Mouse (Mus musculus) cerebellum, adult 2 months (tissue): ENCODE measurements around the gene Wbp2. TPM values are rescaled to one million over a fixed set of nuclear protein-coding genes. Genes with fewer than 3 reads are reported as not detected.

Experiments
- DNase-seq, 2 experiments: peaks; one replicate each; pipeline ENCODE4 v3.0.0; 2021
- H3K27ac ChIP-seq: fragments of 200-500 bp; 2 replicates; pipeline ENCODE4 v1.5.1; 2012; ENCODE audit warnings: low read length, control low read depth, inconsistent platforms; ENCODE audit not compliant: insufficient read depth
- H3K27me3 ChIP-seq: fragments of 200-500 bp; 2 replicates; pipeline ENCODE4 v1.6.1; 2012; ENCODE audit warnings: inconsistent platforms, mild to moderate bottlenecking, low read length, moderate library complexity; ENCODE audit not compliant: control insufficient read depth, insufficient read depth
- H3K4me1 ChIP-seq: fragments of 200-500 bp; 2 replicates; pipeline ENCODE4 v1.6.1; 2011; ENCODE audit warnings: low read length; ENCODE audit not compliant: control insufficient read depth, insufficient read depth
- H3K4me3 ChIP-seq: fragments of 200-500 bp; replicated peaks from 2 replicates; pipeline ENCODE3; 2011; ENCODE audit warnings: mild to moderate bottlenecking, low read depth, low read length, control low read depth; ENCODE audit not compliant: insufficient read depth
- CTCF ChIP-seq: fragments of 200-500 bp; IDR thresholded peaks from 2 replicates; pipeline ENCODE4 v1.5.1; 2011; ENCODE audit warnings: low read depth, mild to moderate bottlenecking, control low read depth, low read length, moderate library complexity, borderline replicate concordance; ENCODE audit not compliant: insufficient read depth
- POLR2A ChIP-seq: fragments of 200-500 bp; IDR thresholded peaks from 2 replicates; pipeline ENCODE4 v1.6.1; 2011; ENCODE audit warnings: low read length, control low read depth, borderline replicate concordance; ENCODE audit not compliant: insufficient read depth
- WGBS: fragments of 180-500 bp; shearing (Covaris S2); methylation state at CpG from one replicate; pipeline ENCODE4 v1.1.7; 2018; 5-methylcytosine and 5-hydroxymethylcytosine counted together
- polyA plus RNA-seq: library from polyadenylated mRNA; depleted of rRNA; stranded (reverse); fragments of >200 nt; gene quantifications from 2 replicates; pipeline ENCODE4 v1.2.3, GENCODE M21; 2012

The Wbp2 gene
- polyA plus RNA-seq, 1 experiment: 509 TPM

- no peak for DNase-seq
- WGBS: 86% methylated on average over 19 of the region's 19 CpGs
- TF ChIP-seq CTCF (no peak), POLR2A (no peak)
- H3K27ac ChIP-seq: no peak overlapping the region
- peaks cover 6% of the 10 kb centered on the region; the same call in 1 of the 2 replicates for H3K27me3 ChIP-seq
- H3K4me3 ChIP-seq: no peak overlapping the region
- H3K4me1 ChIP-seq: peaks cover 17% of the 10 kb centered on the region
These were observed 24.9 kb upstream of the Wbp2 start for GRCm38 (mm10) chr11:116111611-116112203.

DNA sequence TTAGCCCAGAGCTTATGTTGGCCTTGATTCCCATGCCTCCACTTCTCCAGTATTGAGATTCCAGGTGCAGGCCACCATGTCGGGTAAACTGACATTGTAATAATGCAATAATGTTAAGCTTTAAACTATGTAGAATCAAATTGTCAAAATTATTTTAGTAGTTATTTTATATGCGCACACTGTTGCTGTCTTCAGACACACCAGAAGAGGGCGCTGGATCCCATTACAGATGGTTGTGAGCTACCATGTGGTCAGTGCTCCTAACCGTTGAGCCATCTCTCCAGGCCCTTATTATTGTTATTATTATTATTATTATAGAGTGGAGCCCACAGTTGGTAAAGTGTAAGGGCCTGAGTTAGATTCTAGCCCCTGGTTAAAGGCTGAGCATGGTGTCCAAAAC lies 24.3 kb upstream of the Wbp2 start:
- no peak overlapping the region for H3K4me3 ChIP-seq
- peaks cover 6% of the 10 kb centered on the region; the same call in 1 of the 2 replicates for H3K27me3 ChIP-seq
- DNase-seq: no peak
- H3K27ac ChIP-seq: no peak overlapping the region
- H3K4me1 ChIP-seq: peaks cover 17% of the 10 kb centered on the region
- no peak for TF ChIP-seq POLR2A
- 0 out of 2 replicates have a peak, but pooled peaks have one; percentile 1 for TF ChIP-seq CTCF
- WGBS: 81% methylated on average over 4 of the region's 4 CpGs

GRCm38 (mm10) chr11:116110540-116110939 lies 23.7 kb upstream of the Wbp2 start:
- H3K4me3 ChIP-seq: no peak overlapping the region
- no peak overlapping the region for H3K27ac ChIP-seq
- peaks cover 17% of the 10 kb centered on the region for H3K4me1 ChIP-seq
- TF ChIP-seq CTCF (no peak), POLR2A (no peak)
- peaks cover 6% of the 10 kb centered on the region; the same call in 1 of the 2 replicates for H3K27me3 ChIP-seq
- no peak for DNase-seq
- 51% methylated on average over 10 of the region's 10 CpGs for WGBS

GRCm38 (mm10) chr11:116110131-116110530 lies 23.3 kb upstream of the Wbp2 start:
- 2% methylated on average over 35 of the region's 35 CpGs for WGBS

DNA sequence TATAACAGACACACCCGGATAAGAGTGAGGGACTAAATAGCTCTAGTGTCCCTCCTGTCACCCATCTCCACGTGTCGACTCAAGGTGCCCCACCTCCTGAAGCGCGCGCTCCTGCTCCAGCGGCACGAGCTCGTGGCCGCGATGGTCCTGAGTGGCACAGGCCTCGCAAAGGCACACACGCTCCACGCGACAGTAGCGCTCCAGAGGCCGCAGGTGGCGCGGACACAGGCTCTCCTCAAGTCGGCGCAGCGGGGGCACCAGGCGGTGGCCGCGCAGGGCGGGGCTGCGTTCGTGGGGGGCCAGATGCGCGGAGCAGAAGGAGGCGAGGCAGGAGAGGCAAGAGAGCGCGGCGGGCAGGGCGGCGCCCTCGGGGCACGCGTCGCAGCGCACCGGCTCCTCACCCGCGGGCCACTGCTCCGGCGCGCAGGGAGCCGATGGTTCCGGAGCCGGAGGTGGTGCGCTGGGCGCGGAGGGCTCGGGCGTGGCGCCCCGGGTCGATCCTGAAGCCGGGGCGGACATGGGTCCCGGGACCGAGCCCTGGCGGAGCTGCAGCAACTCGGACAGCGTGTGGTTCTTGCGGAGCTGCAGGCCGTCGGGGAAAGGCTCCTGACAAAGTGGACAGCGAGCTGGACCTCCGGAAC lies 22.8 kb upstream of the Wbp2 start:
- no peak overlapping the region for H3K27ac ChIP-seq
- 2% methylated on average over 69 of the region's 70 CpGs for WGBS
- H3K27me3 ChIP-seq: peaks cover 6% of the 10 kb centered on the region; the same call in 1 of the 2 replicates

More at GRCm38 (mm10) chr11:116110131-116110530, 23.3 kb upstream of the Wbp2 start:
- H3K27me3 ChIP-seq: peaks cover 6% of the 10 kb centered on the region; the same call in 1 of the 2 replicates
- H3K4me1 ChIP-seq: peaks cover 17% of the 10 kb centered on the region
- no peak for TF ChIP-seq POLR2A
- TF ChIP-seq CTCF: no peak
- DNase-seq: no peak
- no peak overlapping the region for H3K27ac ChIP-seq
- H3K4me3 ChIP-seq: no peak overlapping the region

GRCm38 (mm10) chr11:116108464-116109137 lies 21.8 kb upstream of the Wbp2 start:
- Histone ChIP-seq H3K27me3 (peaks cover 6% of the 10 kb centered on the region), H3K27ac (no peak overlapping the region), H3K4me3 (no peak overlapping the region), H3K4me1 (peaks cover 17% of the 10 kb centered on the region)
- DNase-seq: peak in 1 of 2 experiments; percentile 34
- TF ChIP-seq CTCF: no peak
- no peak for TF ChIP-seq POLR2A
- 3% methylated on average over 23 of the region's 23 CpGs for WGBS

More for the DNA sequence above, 22.8 kb upstream of the Wbp2 start:
- Histone ChIP-seq H3K4me1 (peaks cover 17% of the 10 kb centered on the region), H3K4me3 (peak overlapping the region; percentile 1)
- no peak for DNase-seq
- TF ChIP-seq CTCF (no peak), POLR2A (no peak)

DNA sequence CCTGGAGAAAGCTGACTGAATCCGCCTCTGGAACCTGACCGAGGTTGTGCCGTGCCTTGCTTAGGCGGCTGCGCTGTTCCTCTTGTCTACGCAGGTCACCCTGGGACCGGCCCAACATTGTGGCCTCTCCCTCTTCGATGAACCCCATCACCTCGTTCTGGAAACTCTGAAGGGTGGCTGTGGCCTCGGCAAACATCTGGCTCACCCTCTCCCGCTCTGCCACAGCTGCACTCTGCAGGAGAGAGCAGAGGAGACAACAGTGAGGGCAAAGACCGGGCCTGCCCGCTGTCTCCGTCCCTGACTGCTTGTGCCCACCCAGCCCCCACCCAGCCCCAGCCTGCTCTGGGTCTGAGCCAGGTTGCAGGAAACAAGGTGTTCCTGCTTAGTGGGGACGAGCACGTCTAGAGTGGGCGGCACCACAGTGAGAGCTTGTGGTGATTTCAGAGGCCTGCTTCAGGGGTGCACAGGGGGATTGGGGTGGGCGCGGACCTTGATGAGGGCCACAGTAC lies 21.0 kb upstream of the Wbp2 start:
- Histone ChIP-seq H3K27me3 (peaks cover 6% of the 10 kb centered on the region), H3K4me1 (peaks cover 17% of the 10 kb centered on the region), H3K27ac (no peak overlapping the region), H3K4me3 (no peak overlapping the region)
- DNase-seq: no peak
- TF ChIP-seq POLR2A (no peak), CTCF (no peak)
- 22% methylated on average over 19 of the region's 19 CpGs for WGBS
